Mouse (Mus musculus) ES-CJ7 (cell line): Measurements from ENCODE around the gene Ptprn2.

Experiments used
- DNase-seq: peaks from one replicate; pipeline ENCODE4 v3.0.0; 2011; ENCODE audit warnings: low read depth, low spot score

Ptprn2 gene

DNA sequence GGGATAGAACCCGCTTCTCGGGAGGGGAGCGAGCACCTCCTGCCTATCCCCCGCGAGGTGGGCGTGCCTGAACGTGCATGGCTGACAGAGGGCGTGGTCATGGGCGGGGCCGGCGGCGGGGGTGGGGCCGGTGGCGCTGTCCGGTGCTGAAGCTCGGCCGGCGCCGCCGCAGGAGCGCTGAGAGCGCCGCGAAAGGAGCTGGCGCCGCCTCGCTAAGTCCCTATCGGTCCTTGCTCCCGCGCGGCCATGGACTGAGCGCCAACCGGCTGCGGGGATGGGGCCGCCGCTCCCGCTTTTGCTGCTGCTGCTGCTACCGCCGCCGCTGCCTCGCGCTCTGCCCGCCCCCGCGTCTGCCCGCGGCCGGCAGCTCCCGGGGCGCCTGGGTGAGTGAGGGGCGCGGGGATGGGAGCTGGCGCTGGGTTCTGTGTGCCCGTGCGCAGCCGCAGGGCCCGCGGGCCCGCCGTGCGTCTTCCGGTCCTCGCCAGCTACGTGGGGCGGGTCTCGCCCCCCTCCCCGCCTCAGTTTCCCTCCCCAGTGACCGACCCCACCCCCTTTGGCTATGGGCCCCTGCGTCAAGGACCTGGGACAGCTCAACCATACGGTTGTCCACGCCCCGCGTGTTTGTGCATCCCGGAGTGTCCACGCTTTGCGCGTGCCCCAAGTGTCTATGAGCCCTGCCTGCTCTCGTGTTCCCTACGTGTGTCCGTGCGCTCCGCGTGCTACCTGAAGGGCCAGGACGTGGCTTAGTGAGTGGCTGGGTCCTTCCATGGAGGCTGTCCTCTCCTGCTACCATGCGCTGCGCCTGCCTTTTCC lies at the start of gene Ptprn2:
Gene Ptprn2, plus strand, starts transcription at position 130 of the 813 bp plus-strand sequence.
- DNase-seq: peak; percentile 71

- DNase-seq: no peak
Observed at GRCm38 (mm10) chr12:116436125-116436524, 49.4 kb upstream of the Ptprn2 start.

GRCm38 (mm10) chr12:116438591-116438990 lies 46.9 kb upstream of the Ptprn2 start:
- no peak for DNase-seq

DNA sequence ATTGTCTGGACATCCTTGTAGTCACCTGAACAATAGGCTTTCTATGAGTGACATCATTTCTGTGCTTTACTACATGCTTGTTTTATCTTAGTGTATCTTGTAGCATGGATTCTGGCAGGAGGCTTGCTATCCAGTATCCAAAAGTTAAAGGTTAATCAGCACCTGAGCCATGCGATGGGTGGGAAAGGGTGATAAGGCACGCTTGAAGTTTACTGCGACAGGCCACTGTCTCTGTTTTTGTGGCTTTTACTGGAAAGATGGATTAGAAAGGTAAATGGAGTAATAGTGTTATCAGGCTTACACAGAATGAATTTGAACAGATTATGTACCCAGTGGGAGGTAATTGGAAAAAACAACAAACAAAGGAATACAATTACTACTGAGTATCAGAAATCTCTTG lies 43.3 kb upstream of the Ptprn2 start:
- DNase-seq: no peak

DNA sequence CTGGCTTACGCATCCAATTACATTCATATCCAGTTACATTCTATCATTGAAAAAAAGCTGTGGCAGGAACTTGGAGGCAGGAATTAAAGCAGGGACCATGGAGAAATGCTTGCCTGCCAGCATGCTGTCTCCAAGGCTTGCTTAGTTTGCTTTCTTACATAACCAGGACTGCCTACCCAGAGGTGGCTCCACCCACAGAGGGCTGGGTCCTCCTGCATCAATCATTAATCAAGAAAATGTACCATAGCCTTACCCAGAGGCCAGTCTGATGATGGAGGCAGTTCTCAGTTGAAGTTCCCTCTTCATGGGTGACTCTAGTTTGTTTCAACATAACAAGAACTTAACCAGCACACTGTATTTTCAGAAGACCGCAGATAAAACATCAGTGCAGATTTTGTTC lies 36.0 kb upstream of the Ptprn2 start:
- no peak for DNase-seq

DNA sequence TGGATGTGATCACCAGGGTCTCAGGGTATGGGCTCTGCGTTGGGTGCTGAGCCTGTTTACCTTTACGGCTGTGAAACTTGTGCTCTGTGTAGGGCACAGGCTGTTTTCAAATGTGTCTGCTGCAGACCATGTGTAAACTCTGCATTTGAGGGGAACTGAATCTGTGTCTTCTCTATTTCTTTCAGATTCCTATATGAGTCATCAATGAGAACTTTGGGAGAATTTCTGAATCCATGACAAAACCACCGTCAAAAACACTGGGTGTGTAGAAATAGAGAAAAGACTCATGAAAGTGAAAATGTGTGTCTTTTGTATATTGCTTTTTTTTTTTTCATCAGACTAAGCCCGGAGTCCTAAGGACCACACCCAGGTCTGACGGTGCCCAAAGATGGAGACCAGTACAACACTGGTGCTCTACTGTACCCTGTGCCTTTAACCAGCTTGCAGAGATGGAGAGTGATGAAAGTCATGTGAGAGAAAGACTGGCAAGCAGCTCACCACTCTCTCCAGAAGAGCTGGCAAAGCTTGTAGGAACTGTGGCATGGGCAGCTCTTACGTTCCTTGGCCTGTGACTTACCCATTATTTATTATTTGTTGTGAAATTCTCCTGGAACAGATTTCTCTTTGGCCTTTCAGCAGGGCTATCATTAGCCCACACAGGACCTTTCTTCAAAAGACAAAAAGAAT lies 25.0 kb upstream of the Ptprn2 start:
- no peak for DNase-seq

DNA sequence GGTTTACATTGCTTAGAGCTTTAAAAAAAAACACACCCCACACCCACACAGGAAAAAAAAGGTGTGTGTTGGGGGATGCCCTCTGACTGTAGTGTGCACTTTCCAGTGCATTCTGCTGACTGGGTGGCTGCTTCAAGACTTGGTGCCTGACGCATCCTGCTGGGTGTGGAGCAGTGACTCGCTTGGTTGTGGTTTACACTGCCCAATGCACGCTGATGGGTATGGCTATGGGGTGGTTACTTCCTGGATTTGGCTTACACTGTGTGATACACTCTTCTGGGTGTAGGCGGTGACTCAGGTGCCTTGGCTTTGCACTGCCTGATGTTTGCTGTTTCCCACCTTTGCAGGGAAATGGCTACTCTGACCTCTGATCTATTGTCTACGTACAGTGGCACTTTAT lies 18.5 kb upstream of the Ptprn2 start:
- no peak for DNase-seq

DNA sequence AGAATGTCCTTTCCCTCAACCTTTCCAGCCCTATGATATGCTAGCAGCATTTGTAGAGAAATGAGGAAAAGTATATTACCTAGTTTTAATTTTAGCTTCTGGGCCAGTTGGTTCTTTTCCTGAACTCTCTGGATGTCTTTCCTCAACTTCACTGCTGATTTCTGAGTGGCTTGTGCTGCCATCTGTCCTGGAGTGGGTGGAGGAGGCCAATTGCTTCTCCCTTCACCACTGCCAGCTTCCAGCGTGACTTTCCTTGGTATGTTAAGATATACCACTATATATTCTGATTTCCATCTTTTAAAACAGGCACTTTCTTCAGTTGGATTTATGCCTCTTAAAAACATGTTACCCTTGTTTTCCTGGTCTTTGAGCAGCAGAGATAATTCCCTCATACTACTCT lies 17.2 kb upstream of the Ptprn2 start:
- DNase-seq: no peak

GRCm38 (mm10) chr12:116469096-116469495 lies 16.4 kb upstream of the Ptprn2 start:
- no peak for DNase-seq

GRCm38 (mm10) chr12:116473264-116473663 lies 12.3 kb upstream of the Ptprn2 start:
- DNase-seq: no peak

GRCm38 (mm10) chr12:116473761-116474160 lies 11.8 kb upstream of the Ptprn2 start:
- no peak for DNase-seq

- no peak for DNase-seq
Observed at GRCm38 (mm10) chr12:116474676-116475075, 10.8 kb upstream of the Ptprn2 start.

- no peak for DNase-seq
Observed at GRCm38 (mm10) chr12:116478771-116479170, 6.7 kb upstream of the Ptprn2 start.

- no peak for DNase-seq
Observed at GRCm38 (mm10) chr12:116481921-116482320, 3.6 kb upstream of the Ptprn2 start.

GRCm38 (mm10) chr12:116483581-116483980 lies 1.9 kb upstream of the Ptprn2 start:
- no peak for DNase-seq

- DNase-seq: no peak
Observed at GRCm38 (mm10) chr12:116484991-116485390, 529 bp upstream of the Ptprn2 start.

DNA sequence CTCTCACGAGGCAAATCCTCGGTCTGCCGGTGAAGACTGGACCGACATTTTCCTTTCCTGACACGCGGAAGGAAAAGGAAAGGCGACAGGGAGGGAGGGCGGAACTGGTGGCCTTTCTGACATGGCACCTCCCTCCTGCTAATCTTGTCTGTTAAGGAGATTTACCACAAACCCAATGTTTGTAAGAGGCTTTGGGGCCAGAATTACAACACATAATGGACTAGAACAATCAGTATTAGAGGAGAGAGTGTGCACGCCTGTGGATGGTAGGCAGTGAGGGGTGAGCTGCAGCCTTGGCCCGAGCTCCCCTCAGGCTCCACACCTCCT lies 847 bp downstream of the Ptprn2 start:
- no peak for DNase-seq

DNA sequence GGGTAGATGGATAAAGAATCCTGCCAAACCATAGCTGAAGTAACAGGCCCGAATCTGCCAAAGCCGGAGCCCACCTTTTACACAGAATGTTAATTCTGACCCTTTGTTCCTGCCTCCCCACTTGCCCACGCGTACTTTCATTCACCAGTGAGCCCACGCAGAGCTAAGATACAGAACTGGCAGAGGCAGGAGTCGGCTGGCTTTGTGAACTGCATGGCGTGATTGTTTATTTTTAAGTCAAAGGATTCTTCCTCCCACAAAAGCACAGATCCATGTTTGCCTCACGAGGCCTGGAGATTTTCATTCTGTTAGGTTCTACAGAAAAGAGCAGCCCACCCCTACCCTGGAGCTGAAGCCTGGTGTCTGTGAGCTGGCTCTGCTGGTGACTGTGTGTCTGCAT lies 3.3 kb downstream of the Ptprn2 start:
- no peak for DNase-seq

DNA sequence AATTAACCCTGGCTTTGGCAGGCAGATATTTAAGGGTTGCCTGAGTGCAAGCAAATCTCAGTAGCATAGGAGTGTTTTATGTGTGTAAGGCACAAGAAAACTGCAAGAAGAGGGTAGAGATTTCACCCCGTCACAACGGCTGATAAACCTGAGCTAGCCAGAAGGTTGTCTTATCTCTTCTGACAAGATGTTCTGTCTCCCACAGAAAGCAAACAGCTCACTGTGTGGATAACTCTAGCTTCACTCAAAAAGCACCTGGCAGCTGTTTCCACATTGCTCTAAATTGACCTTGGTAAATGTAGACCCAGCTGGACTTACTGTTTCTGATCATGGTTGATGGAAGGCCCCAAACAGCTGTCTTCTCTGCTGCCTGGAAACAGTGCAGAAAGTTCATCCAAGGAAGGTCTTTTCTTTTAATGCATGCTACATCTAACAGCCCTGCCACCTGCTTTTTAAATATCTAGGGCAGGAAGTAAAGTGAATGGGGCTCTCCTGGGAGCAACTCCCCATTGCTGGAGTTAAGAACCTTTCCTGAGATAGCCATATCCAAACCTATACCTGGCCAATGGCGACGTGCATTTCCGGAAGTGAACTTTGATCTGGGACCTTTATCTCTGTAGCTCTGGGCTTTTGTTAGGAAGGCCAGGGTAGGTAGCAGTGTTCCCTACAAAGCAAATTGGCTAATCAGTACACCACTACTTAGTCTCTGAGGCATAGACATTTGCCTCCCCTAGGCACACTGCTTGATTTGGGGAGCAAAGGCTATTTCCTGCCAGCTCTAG lies 5.2 kb downstream of the Ptprn2 start:
- DNase-seq: no peak

DNA sequence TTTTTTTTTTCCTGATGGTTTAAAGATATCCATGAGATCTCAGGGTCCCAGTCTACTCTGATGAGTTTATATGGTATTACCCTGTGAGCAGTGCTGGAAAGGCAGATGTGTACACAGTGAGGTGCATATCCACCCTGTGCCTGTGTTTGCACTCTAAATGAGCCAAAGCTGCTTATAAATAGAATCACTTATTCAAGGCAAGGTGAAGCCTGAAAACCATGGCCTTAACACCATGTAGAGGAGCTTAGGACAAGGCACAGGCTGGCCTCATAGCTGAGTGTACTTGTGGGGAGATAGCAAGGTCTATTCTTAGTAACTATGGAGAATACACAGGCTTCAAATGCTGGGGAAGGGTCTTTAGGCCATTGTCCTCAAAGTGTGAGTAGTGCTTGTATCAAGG lies 13.1 kb downstream of the Ptprn2 start:
- DNase-seq: no peak

GRCm38 (mm10) chr12:116500652-116501051 lies 15.1 kb downstream of the Ptprn2 start:
- no peak for DNase-seq

GRCm38 (mm10) chr12:116512482-116512881 lies 27.0 kb downstream of the Ptprn2 start:
- no peak for DNase-seq
